Mouse (Mus musculus): ENCODE data around the gene Prss57. TPM values are rescaled to one million over a fixed set of nuclear protein-coding genes. Genes with fewer than 3 reads are reported as not detected.

The Prss57 gene
- under 1 TPM in 3 of 4 experiments, not detected in 1; 0.43 to 0.83 (median 0.50) TPM for total RNA-seq (2022)

DNA sequence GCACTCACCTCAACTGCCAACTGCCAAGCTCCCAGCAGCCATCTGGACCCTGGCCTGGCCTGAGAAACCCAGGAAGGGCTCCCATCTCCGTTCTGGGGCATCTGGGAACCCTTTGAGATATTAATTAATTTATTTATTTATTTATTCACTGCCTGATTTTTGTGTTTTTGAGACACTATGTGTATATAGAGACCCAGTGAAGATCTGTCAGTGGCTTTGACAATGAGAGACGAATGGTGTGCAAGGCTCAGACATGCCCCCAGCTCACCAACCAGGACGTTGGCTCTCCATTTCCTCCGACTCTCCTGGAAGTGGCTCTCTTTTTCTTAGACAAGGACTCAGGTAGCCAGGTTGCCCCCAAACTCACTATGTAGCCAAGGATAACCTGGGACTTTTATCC, at the start of gene Prss57:
TSS of gene Prss57 (minus strand) at position 101 of the 400 bp plus-strand sequence.
- DNase-seq (ENCODE audit: low spot score in 2 of 2): no peak

DNA sequence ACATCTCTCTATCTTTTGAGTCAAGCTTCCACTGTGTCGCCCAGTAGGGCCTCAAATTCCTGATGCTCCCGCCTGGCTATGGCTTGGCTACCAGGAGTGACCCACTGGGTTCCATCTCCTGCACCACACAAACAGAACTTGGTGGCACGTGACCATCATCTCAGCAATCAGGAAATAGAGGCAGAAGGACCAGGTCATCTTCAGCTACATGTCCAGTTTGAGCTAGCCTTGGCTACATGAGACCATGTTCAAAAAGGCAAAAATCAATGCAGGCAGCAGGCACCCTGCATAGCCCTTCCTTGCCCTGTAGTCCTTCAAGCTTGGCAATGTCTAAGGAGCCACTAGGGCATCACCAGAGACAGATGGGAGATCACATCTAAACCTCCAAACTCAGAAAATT, 49.3 kb upstream of the Prss57 start:
- no peak for DNase-seq (ENCODE audit: low spot score in 2 of 2)

DNA sequence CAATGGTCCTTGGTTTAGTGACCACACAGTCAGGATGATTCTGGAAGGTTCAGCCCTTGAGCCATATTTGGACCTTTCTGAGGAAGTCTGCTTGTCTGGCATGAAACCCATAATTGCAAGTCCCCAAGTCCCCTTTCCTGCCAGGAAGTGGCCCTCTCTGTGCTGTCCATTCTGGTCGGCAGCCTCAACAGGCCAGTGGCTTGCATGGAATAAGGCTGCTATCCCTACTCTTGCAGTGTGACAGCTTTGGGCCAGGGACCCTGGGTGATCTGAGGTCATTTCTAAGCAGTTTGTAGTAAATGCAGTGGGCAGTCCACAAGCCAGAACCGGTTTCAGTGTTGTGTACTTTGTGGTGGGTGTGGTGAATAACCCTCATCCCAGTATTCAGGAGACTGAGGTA, 47.4 kb upstream of the Prss57 start:
- DNase-seq (ENCODE audit: low spot score in 2 of 2): no peak

DNA sequence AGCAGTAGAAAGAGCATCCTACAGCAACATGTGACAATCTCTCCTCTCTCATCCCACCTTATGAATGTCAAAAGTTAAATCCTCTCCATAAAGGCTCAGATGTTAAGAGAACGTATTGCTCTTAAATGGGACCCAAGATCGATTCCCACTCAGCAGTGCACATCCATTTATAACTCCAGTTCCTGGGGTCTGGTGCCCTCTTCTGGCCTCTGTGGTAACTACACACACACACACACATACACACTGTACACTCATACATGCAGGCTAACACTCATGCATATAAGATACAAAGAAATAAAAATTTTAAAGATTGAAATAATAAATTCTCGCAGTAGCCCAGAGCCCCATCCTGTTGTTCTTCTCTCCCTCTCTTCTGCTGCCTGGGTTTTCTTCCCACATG, 46.2 kb upstream of the Prss57 start:
- DNase-seq (ENCODE audit: low spot score in 2 of 2): no peak

DNA sequence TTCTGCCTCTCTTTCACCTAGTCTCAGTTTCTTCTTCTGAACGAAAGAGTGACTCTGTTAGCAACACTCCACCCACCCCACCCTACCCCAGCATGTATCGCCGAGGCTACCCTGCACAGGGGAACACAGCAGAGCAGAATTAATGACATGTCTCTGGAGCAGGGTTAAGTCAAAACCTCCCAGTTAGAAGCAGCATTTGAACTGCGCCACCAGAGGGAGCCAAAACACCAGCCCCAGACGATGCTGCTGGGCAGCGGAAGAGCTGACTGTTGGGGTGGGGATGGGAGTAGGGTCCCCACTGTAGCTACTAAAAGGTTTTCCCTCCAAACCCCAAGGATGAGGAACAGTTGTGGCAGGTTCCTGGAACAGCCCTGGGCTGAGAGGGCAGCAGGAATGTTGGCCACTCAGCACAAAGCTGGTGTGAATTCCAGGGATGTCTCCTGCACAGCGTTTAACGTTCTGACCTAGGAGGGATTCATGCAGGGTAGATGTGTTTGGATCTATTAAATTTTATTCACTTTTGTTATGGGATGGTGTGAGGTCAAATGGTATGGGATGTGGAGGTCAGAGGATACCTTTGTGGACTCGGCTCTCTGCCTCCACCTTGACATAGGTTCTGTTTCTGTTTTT, 44.1 kb upstream of the Prss57 start:
- peak in 1 of 2 experiments; percentile 70 for DNase-seq (ENCODE audit: low spot score in 2 of 2)

DNA sequence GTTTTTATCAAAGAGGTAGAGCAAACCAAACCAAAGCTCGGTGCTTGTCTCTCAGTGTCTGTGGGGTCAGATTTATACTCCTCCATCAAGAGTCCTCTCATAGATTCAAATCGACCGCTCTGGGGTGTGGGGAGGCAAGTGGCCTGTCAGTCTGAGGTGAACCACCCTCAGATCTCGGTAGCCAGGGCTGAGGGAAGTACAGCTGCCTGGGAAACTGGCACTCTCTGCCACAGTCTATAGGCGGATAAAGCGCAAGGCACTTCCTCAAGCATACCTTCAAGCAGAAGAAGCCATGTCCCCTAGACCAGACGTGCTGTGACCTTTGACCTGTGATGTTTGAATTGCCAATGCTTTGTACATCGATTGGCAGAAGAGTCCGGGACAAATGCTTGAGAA, 42.0 kb upstream of the Prss57 start:
- DNase-seq (ENCODE audit: low spot score in 2 of 2): no peak

DNA sequence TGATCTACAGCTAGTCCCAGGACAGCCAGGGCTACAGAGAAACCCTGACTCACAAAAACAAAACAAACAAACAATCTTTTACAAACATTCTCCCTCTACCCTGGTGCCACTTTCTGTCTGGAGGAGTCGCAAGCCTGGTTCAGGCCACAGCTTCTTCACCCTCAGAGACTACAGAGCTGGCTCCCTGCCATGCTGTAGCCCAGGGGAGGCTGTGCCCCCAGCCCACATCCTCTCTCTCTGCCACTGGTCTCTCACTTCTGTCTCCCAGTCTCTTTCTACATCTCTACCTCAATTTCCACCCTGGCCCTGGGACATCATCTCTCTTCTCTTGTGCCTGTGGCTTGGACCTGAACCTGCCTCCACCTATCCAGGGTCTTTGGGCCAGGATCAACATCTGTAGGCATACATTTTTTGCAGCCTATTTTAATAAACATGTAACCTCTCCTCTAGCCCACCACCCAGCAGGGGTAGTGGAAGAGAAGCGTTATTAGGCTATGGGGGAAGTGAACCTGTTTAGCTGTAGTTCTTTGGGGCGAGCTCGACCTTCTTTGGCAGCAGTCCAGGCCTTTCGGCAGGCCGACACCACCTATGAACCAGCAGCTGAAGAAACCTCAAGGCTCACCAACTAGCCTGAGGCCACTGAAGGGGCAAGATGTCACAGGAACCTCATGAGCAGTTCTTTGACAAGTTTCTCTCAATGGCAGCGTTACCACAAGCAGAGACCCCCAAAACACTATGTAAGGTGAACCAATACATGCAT, 41.4 kb upstream of the Prss57 start:
- no peak for DNase-seq (ENCODE audit: low spot score in 2 of 2)

DNA sequence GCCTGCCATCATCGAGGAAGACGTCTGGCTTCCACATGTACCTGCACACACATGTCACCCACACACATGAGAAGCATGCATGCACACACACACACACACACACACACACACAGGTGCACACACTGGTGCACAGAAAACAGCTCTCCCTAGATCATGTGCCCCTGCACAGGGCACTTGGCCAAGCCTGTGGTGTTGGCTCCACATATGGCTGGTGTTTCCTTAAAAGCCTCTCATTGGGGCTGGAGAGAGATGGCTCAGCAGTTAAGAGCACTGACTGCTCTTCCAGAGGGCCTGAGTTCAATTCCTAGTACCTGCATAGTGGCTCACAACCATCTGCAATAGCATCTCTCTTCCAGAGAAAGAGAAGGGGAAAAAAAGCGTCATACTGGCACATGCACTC, 40.8 kb upstream of the Prss57 start:
- DNase-seq (ENCODE audit: low spot score in 2 of 2): no peak

DNA sequence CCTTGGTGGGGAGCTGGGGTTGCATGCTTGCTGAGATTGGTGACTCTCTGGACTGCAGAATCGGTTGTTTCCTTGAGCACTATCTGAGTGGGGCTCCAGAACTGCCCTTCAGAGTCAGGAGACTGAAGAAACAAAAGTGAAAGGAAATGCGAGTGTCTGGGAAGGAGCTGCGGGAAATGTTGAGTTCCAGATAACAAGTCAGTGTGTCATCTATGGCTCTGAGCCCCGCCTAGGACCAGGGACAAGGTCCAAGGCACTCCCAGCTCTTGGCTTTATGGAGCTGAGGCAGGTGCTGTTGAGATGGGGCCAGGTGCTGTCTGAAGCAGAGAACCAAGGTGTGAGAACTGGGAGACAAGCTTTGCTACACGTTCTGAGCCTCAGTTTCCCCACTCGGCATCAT, 33.7 kb upstream of the Prss57 start:
- no peak for DNase-seq (ENCODE audit: low spot score in 2 of 2)

DNA sequence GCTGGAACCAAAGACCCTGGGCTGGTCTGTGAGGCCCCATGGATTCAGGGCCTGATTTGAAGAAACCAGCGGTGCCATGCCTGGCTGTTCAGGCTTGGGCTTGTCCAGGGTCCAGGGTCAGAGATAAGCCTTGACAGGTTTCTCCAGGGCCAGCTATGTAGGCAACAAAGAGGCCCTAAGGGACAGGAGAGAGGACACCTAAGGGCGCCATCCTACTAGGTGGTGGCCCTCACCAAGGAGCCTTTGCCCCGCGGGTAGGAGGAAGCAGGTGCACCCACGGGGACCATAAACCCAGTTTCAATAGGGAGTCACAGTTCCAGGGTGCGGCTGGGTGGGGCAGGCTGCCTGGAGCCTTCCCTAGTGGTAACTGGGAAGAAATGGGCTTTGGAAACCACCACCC, 32.2 kb upstream of the Prss57 start:
- no peak for DNase-seq (ENCODE audit: low spot score in 2 of 2)

DNA sequence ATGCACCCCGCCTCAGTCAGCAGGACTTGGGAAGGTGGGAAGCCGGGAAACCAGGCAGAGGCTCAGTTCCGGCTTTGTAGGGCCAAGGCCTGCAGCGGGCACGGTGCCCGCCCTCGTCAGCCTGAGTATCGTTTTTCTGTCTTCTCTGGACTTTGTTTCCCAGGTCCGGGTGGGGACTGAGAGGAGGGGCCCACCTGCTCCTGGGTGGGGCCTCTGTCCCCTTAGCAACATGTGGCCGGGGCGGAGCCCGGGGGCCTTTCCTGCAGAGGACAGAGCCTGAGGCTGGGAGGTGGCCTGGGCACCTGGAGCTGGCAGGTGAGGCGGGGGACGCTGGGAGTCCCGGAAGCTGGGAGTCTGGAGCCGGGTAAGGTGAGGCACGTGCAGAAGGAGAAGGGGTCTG, 31.6 kb upstream of the Prss57 start:
- no peak for DNase-seq (ENCODE audit: low spot score in 2 of 2)

DNA sequence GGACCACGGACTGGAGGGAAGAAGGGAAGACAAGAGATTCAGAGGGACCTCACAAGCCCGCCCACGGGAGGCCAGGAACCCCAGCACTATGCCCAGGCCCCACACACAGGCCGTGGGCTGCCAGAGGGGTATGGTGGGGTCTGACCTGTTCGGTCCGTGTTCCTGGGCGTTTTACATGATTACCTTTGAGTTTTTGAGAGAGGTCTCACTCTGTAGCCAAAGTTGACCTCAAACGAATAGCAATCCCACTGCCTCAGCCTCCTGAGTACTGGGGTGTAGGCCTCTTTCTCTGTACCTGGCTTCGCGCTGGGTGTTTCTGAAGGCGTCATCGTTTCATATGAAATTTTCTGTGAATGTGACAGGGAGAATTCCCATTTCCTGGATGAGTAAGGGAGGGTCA, 31.0 kb upstream of the Prss57 start:
- no peak for DNase-seq (ENCODE audit: low spot score in 2 of 2)

DNA sequence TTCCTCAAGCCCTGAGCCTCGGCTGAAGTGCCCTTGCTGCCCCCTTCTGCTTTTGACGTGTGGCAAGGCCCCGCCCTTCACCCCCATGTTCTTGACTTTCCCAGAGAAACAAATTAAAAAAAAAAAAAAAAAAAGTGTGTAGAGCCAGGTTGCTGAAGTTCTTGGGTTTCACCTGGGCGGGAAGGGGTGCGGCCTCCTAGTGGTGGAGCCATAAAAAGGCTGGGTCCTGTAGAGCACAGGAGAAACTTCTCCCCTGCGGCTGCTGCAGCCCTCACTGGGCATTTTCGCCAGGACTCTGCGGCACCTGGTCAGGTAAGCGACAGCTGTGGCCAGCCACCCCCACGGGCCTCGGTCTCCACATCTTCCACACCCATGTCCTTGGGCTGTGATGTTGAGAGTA, 30.0 kb upstream of the Prss57 start, which contains the start of gene Misp:
TSS of gene Misp (plus strand) at position 208 of the 400 bp plus-strand sequence.
- no peak for DNase-seq (ENCODE audit: low spot score in 2 of 2)

DNA sequence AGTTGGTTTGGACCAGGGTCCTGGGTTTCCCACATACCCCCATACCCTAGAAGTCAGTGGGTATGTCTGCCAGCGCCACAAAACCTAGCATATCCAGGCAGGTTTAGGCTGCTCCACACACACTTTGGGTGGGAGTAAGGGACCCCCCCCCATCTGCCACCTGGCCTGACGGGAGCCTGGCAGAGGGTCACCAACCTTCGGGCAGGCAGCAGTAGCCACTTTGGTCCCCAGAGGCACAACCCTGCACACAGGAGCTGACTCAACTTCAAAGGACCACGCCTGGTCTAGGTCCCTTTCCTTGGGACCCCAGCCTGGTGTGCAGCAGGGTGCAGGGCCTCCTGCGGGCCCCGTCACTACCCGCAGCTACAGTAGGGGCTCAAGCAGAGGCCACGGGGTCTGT, 29.5 kb upstream of the Prss57 start:
- DNase-seq (ENCODE audit: low spot score in 2 of 2): no peak

DNA sequence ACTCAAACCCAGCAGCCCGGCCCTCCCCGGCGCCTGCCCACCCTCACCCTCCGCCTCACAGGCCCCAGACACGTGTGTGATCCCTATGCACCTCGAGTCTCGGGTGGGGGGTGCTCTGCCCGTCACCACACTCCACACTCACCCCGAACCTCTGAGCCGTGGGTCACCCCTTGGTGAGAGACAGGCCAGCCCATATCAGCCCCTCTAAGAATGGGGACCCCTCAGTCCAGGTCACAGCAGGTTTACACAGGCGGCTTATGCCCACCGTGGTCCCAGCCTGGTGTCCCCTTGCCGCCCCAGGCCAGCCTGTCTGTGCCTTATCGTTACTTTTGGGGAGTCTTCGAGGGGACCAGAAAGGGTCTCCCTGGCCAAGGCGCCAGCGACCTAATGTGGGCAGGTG, 28.8 kb upstream of the Prss57 start:
- DNase-seq (ENCODE audit: low spot score in 2 of 2): no peak

DNA sequence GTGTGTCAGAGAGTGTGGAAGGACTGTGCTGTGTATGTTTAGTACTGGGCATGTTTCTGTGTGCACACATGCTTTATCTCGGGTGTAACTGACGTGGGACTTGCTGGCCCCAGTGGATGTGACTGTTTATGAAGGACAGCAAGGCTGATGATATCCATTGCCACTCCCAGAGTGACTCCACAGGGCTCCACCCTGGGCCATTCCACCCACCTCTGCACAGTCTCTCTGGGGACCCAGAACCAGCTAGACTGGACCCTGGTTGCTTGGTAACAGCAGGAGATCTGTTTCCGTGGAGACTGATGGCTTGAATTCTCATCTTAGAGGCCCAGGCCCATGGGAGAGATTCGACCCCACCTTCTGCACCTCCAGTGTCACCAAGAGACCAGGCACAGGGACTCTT, 27.5 kb upstream of the Prss57 start:
- no peak for DNase-seq (ENCODE audit: low spot score in 2 of 2)

DNA sequence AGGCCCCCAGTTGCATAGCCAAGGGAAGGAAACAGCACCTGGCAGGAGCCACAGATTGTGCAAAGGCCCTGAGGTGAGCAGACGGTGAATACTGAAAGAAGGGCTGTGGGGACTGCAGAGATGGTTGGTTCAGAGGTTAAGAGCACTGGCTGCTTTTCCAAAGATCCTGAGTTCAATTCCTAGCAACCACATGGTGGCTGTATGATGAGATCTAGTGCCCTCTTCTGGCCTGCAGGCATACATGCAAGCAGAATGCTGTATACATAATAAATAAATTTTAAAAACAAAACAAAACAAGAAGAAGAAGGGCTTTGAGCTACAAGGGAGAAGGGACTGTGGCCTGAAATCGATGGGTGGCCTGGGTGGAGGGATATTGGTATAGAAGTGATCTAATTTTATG, 26.4 kb upstream of the Prss57 start:
- no peak for DNase-seq (ENCODE audit: low spot score in 2 of 2)

DNA sequence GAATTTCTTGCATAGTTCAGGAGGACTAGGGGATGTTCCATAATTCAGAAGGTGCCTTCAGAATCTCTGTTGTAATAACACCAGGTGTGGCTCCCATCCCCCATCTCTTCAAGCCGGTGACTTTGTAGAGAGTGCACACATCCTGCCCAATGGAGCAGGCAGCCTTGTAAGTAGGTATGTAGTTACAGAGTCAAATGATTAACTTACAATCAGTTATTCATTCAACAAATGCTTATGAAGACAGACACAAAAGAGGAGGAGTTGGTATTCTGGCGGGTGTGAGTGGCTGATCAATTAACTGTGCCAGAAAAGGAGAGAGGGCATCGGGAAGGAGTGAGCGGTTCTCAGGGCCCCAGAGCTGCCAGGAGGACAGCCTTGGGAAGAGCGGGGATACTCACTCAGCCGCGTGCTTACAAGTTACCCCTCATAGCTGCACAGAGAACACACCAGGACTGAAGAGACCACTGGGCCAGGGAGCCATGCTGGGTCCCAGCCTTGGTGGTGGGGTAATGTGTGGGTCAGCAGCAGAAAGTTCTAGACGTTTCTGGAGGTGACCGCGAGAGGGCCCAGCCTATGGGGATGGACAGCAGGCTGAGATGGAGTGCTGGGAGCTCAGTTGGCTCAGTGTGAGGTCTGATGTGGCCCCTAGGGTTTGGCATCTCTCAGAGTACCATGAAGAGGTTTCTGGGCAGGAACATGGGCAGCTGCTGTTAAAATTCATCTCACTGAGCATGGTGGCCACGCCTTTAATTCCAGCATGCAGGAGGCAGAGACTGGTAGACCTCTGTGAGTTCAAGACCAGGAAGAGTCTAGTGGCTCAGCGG, 25.1 kb upstream of the Prss57 start:
- DNase-seq (ENCODE audit: low spot score in 2 of 2): no peak

DNA sequence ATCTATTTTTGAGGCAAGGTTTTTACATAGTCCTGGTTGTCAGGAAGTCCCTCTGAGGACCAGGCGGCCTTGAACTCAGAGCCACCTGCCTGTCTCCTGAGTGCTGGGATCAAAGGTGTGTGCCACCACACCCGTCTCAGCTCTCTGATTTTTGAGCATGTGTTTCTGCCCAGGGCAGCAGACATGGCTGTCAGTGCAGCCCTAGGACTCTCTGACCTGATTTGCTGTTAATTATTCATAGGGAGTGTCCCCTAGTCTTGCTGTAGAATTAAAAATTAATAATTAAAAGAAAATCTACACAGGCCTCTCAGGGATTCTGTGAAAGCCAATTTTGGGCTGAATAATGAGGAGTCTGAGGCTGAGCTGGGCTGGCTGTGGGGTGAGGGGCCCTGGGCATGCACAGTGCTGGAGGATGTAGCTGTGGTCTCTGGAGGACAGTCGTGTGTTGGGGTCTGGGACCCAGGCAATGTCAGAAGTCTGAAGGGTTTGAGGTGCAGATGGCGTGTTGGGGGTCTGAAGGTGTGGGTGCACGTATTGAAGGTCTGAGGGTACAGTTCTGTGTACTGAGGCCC, 23.6 kb upstream of the Prss57 start:
- DNase-seq (ENCODE audit: low spot score in 2 of 2): no peak

DNA sequence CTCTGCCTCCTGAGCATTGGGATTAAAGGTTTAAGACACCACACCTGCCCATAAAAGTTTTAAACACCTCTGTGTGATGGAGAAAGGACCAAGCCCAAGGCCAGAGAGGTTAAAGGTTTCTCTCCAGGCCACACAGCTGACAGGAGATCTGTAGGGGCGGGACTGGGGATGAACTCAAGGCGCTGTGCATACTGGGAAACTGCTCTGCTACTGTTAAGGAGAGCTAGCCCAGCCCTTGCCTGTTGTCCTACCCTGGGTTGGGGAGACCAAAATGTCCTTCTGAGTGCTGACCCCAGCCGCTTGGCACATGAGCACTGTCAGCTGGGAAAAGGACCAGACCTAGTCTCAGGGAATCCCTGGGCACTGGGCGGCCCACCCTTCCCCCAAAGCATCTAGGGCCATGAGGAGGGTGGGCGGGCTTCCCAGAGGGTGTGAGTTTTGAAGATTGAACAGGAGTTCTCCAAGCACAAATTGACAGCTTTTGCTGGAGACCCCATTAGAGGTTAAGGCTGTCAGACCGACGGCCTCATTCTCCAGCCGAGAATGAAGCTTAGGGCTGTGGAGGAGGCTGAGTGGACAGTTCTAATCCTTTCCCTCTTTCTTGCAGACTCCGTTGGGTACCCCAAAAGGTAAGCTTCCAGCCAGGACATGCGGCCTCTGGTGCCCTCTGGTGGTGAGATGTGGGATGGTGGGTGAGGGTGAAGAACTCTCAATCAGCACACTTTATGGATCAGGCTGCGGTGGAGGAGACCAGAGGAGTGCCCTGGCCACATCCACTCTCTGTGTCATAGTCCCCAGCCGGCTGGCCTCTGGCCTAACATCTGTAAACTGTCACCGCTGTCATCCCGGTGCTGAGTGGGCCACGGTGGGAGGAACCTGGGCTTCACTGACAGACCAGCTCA, 21.2 kb upstream of the Prss57 start:
- peak in 1 of 2 experiments; percentile 91 for DNase-seq (ENCODE audit: low spot score in 2 of 2)

DNA sequence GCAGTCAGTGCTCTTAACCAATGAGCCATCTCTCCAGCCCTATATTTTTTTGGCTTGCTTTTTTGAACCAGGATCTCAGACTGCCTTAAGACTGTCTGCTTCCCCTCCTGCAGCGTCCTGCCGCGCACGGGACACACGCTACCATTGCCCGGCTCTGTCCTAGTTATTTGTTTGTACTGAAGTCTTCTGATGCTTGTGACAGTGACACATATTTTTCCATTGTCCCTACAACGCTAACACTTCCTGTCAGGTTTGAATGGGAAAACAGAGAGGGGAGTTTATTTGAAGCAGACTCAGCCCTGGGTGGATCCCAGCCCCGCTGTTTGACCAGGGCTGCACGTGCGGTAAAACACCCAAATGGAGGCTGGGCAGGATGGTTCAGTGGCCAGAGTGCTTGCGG, 18.0 kb upstream of the Prss57 start:
- DNase-seq (ENCODE audit: low spot score in 2 of 2): no peak
